Mouse (Mus musculus): ENCODE results near the gene Trpc1. TPM values are rescaled to one million over a fixed set of nuclear protein-coding genes. Genes with fewer than 3 reads are reported as not detected.
A peak's percentile ranks its signal among the peaks of the same experiment; 100 is the strongest.

The Trpc1 gene
- total RNA-seq, 2 experiments from 2014 or later: 1.7 to 3.2 TPM

- DNase-seq: no peak
Measured at GRCm38 (mm10) chr9:95696581-95696980, 53.6 kb downstream of the Trpc1 start.

GRCm38 (mm10) chr9:95695023-95695422, 55.2 kb downstream of the Trpc1 start:
- DNase-seq: no peak

- DNase-seq: no peak
Measured at GRCm38 (mm10) chr9:95694526-95694925, 55.6 kb downstream of the Trpc1 start.

GRCm38 (mm10) chr9:95693528-95694100, 56.6 kb downstream of the Trpc1 start:
- no peak for DNase-seq

- DNase-seq: no peak
Measured at GRCm38 (mm10) chr9:95692823-95693222, 57.4 kb downstream of the Trpc1 start.

GRCm38 (mm10) chr9:95688064-95688463, 62.1 kb downstream of the Trpc1 start:
- DNase-seq: peak; percentile 34

- DNase-seq: no peak
Measured at GRCm38 (mm10) chr9:95685660-95686440, 64.3 kb downstream of the Trpc1 start.

- no peak for DNase-seq
Measured at GRCm38 (mm10) chr9:95680691-95681090, 69.5 kb downstream of the Trpc1 start.

- no peak for DNase-seq
Measured at GRCm38 (mm10) chr9:95679966-95680365, 70.2 kb downstream of the Trpc1 start.

GRCm38 (mm10) chr9:95676021-95676420, 74.2 kb downstream of the Trpc1 start:
- DNase-seq: no peak

GRCm38 (mm10) chr9:95675064-95675699, 75.0 kb downstream of the Trpc1 start:
- DNase-seq: peak; percentile 69

GRCm38 (mm10) chr9:95672760-95673159, 77.4 kb downstream of the Trpc1 start:
- no peak for DNase-seq

GRCm38 (mm10) chr9:95672331-95672730, 77.8 kb downstream of the Trpc1 start:
- no peak for DNase-seq

- DNase-seq: no peak
Measured at GRCm38 (mm10) chr9:95668306-95668705, 81.9 kb downstream of the Trpc1 start.

- peak; percentile 63 for DNase-seq
Measured at GRCm38 (mm10) chr9:95667836-95668235, 82.3 kb downstream of the Trpc1 start.

- DNase-seq: no peak
Measured at GRCm38 (mm10) chr9:95665835-95666234, 84.3 kb downstream of the Trpc1 start.

- DNase-seq: no peak
Measured at GRCm38 (mm10) chr9:95664290-95664989, 85.7 kb downstream of the Trpc1 start.

- peak; percentile 15 for DNase-seq
Measured at GRCm38 (mm10) chr9:95657941-95658340, 92.2 kb downstream of the Trpc1 start.
